Mouse (Mus musculus) embryonic fibroblast, embryonic 13.5 days (primary cell): ENCODE results near the gene Gm21964.

Source experiments
- CTCF ChIP-seq: IDR thresholded peaks from 2 replicates; pipeline ENCODE4 v1.5.1; 2011; ENCODE audit warnings: mild to moderate bottlenecking, control low read depth, low read length, moderate library complexity, borderline replicate concordance; ENCODE audit not compliant: insufficient read depth
- POLR2A ChIP-seq: IDR thresholded peaks from 2 replicates; pipeline ENCODE4 v1.6.1; 2011; ENCODE audit warnings: low read depth, mild to moderate bottlenecking, control low read depth, low read length, moderate library complexity

GRCm38 (mm10) chr8:110119715-110120114 lies 18.7 kb downstream of the Gm21964 start:
- TF ChIP-seq CTCF = peak; percentile 31; the same call in 1 of the 2 replicates
- no peak for TF ChIP-seq POLR2A
